Mouse (Mus musculus) stomach, embryonic 16.5 days (tissue): Measurements from ENCODE around the gene Mrps9. TPM values are rescaled to one million over a fixed set of nuclear protein-coding genes. Genes with fewer than 3 reads are reported as not detected.
"Not testable (repeated sequence)": the region's sequence is repeated elsewhere in the genome, so short reads cannot be mapped to it uniquely, and the experiment has no call there.

ENCODE experiments used
- ATAC-seq: fragments of 200-750 bp; cut with Nextera tagmentation; 2 replicates; pipeline ENCODE4 v1.8.0; 2017; ENCODE audit warnings: moderate number of reproducible peaks, moderate TSS enrichment; ENCODE audit not compliant: insufficient read depth, low FRiP score
- H3K27ac ChIP-seq: fragments of 300-500 bp; sonication (generic); 2 replicates; pipeline ENCODE4 v1.5.1; 2014; ENCODE audit warnings: low read length
- H3K27me3 ChIP-seq: fragments of 300-500 bp; sonication (generic); 2 replicates; pipeline ENCODE4 v1.6.1; 2014; ENCODE audit warnings: low read length, control low read depth, mixed read lengths; ENCODE audit not compliant: control insufficient read depth, insufficient read depth
- H3K36me3 ChIP-seq: fragments of 300-500 bp; sonication (generic); 2 replicates; pipeline ENCODE4 v1.6.1; 2014; ENCODE audit warnings: low read length; ENCODE audit not compliant: control insufficient read depth, insufficient read depth
- H3K4me1 ChIP-seq: fragments of 300-500 bp; sonication (generic); 2 replicates; pipeline ENCODE4 v1.6.1; 2014; ENCODE audit warnings: low read length, control low read depth, mixed read lengths; ENCODE audit not compliant: control insufficient read depth, insufficient read depth
- H3K4me2 ChIP-seq: fragments of 300-500 bp; sonication (generic); 2 replicates; pipeline ENCODE4 v1.6.1; 2014; ENCODE audit warnings: low read depth, low read length, mixed read lengths
- H3K4me3 ChIP-seq: fragments of 300-500 bp; sonication (generic); replicated peaks from 2 replicates; pipeline ENCODE4 v1.5.1; 2014; ENCODE audit warnings: mild to moderate bottlenecking, low read length
- H3K9ac ChIP-seq: fragments of 300-500 bp; sonication (generic); 2 replicates; pipeline ENCODE4 v1.6.1; 2014; ENCODE audit warnings: low read length
- H3K9me3 ChIP-seq: fragments of 300-500 bp; sonication (generic); replicated peaks from 2 replicates; pipeline ENCODE4 v1.6.1; 2016; ENCODE audit warnings: low read length, control low read depth; ENCODE audit not compliant: control insufficient read depth
- WGBS: fragments of 180-500 bp; shearing (Covaris S2); extraction: QIAGEN DNeasy Blood & Tissue Kit; methylation state at CpG from one replicate; pipeline ENCODE4 v1.1.7; 2014; 5-methylcytosine and 5-hydroxymethylcytosine counted together
- polyA plus RNA-seq: library from polyadenylated mRNA; unstranded; fragments of >200 nt; fragmentation: Nextera tagmentation; extraction: Ambion mirVana; gene quantifications from 2 replicates; pipeline ENCODE4 v1.2.1, GENCODE M21; 2015

The Mrps9 gene
- polyA plus RNA-seq, 1 experiment from 2014 or later = 48.9 TPM

GRCm38 (mm10) chr1:42867188-42867587 lies 16.2 kb downstream of the Mrps9 start:
- Histone ChIP-seq H3K4me2 (no peak overlapping the region), H3K9ac (no peak overlapping the region), H3K36me3 (peaks cover 3% of the 10 kb centered on the region; the same call in 1 of the 2 replicates), H3K27ac (no peak overlapping the region), H3K4me3 (no peak overlapping the region), H3K9me3 (no peaks in the 10 kb centered on the region), H3K27me3 (no peaks in the 10 kb centered on the region), H3K4me1 (no peaks in the 10 kb centered on the region)
- 92% methylated on average over 3 of the region's 3 CpGs for WGBS
- no peak for ATAC-seq

- no peaks in the 10 kb centered on the region for H3K4me1 ChIP-seq
- H3K4me3 ChIP-seq = no peak overlapping the region
- WGBS = 69% methylated on average over 2 of the region's 2 CpGs
- no peak for ATAC-seq
- H3K4me2 ChIP-seq = no peak overlapping the region
- no peak overlapping the region for H3K27ac ChIP-seq
- H3K9me3 ChIP-seq = no peaks in the 10 kb centered on the region
- H3K9ac ChIP-seq = no peak overlapping the region
- no peaks in the 10 kb centered on the region for H3K27me3 ChIP-seq
- no peaks in the 10 kb centered on the region for H3K36me3 ChIP-seq
Observed at GRCm38 (mm10) chr1:42874174-42874573, 23.1 kb downstream of the Mrps9 start.

GRCm38 (mm10) chr1:42875271-42875670 lies 24.2 kb downstream of the Mrps9 start:
- no peaks in the 10 kb centered on the region for H3K36me3 ChIP-seq
- no peaks in the 10 kb centered on the region for H3K4me1 ChIP-seq
- 86% methylated on average over 5 of the region's 5 CpGs for WGBS
- H3K27me3 ChIP-seq = no peaks in the 10 kb centered on the region
- H3K9me3 ChIP-seq = no peaks in the 10 kb centered on the region
- no peak overlapping the region for H3K27ac ChIP-seq
- H3K4me3 ChIP-seq = no peak overlapping the region
- no peak overlapping the region for H3K4me2 ChIP-seq
- no peak for ATAC-seq
- no peak overlapping the region for H3K9ac ChIP-seq

GRCm38 (mm10) chr1:42876463-42877093 lies 25.5 kb downstream of the Mrps9 start:
- Histone ChIP-seq H3K36me3 (no peaks in the 10 kb centered on the region), H3K4me3 (no peak overlapping the region), H3K9ac (no peak overlapping the region), H3K9me3 (no peaks in the 10 kb centered on the region), H3K27me3 (no peaks in the 10 kb centered on the region), H3K4me1 (no peaks in the 10 kb centered on the region), H3K4me2 (no peak overlapping the region), H3K27ac (no peak overlapping the region)
- 80% methylated on average over 4 of the region's 4 CpGs for WGBS
- no peak for ATAC-seq

- Histone ChIP-seq H3K4me2 (no peak overlapping the region), H3K9me3 (no peaks in the 10 kb centered on the region), H3K36me3 (no peaks in the 10 kb centered on the region), H3K27ac (no peak overlapping the region), H3K4me3 (no peak overlapping the region), H3K27me3 (no peaks in the 10 kb centered on the region), H3K9ac (no peak overlapping the region), H3K4me1 (no peaks in the 10 kb centered on the region)
- WGBS = 77% methylated on average over 10 of the region's 10 CpGs
- no peak for ATAC-seq
Observed at GRCm38 (mm10) chr1:42877264-42877663, 26.2 kb downstream of the Mrps9 start.

- no peak overlapping the region for H3K27ac ChIP-seq
- no peaks in the 10 kb centered on the region for H3K27me3 ChIP-seq
- H3K4me3 ChIP-seq = no peak overlapping the region
- no peaks in the 10 kb centered on the region for H3K36me3 ChIP-seq
- no peaks in the 10 kb centered on the region for H3K4me1 ChIP-seq
- ATAC-seq = no peak
- H3K9ac ChIP-seq = no peak overlapping the region
- H3K4me2 ChIP-seq = no peak overlapping the region
- WGBS = 81% methylated on average over 5 of the region's 5 CpGs
- H3K9me3 ChIP-seq = no peaks in the 10 kb centered on the region
Observed at GRCm38 (mm10) chr1:42878851-42879250, 27.8 kb downstream of the Mrps9 start.

GRCm38 (mm10) chr1:42882258-42882657 lies 31.2 kb downstream of the Mrps9 start:
- Histone ChIP-seq H3K27me3 (no peaks in the 10 kb centered on the region), H3K9ac (no peak overlapping the region), H3K9me3 (no peaks in the 10 kb centered on the region), H3K4me1 (no peaks in the 10 kb centered on the region), H3K36me3 (no peaks in the 10 kb centered on the region), H3K4me3 (no peak overlapping the region), H3K27ac (no peak overlapping the region), H3K4me2 (no peak overlapping the region)
- 92% methylated on average over 2 of the region's 2 CpGs for WGBS
- no peak for ATAC-seq

GRCm38 (mm10) chr1:42883418-42883817 lies 32.4 kb downstream of the Mrps9 start:
- H3K9me3 ChIP-seq = not testable (repeated sequence)

GRCm38 (mm10) chr1:42887835-42888234 lies 36.8 kb downstream of the Mrps9 start:
- Histone ChIP-seq H3K36me3 (no peaks in the 10 kb centered on the region), H3K4me3 (no peak overlapping the region), H3K27me3 (no peaks in the 10 kb centered on the region), H3K9me3 (no peaks in the 10 kb centered on the region), H3K27ac (no peak overlapping the region), H3K4me2 (no peak overlapping the region), H3K9ac (no peak overlapping the region), H3K4me1 (no peaks in the 10 kb centered on the region)
- ATAC-seq = no peak
- 89% methylated on average over 11 of the region's 11 CpGs for WGBS

More at GRCm38 (mm10) chr1:42883418-42883817, 32.4 kb downstream of the Mrps9 start:
- not testable (repeated sequence) for H3K4me1 ChIP-seq, H3K4me2 ChIP-seq, H3K27ac ChIP-seq, H3K9ac ChIP-seq, H3K27me3 ChIP-seq, H3K4me3 ChIP-seq, ATAC-seq, H3K36me3 ChIP-seq
- WGBS = 86% methylated on average over 1 of the region's 2 CpGs
